Mouse (Mus musculus) liver, embryonic 14.5 days (tissue): ENCODE data around the gene Hist2h4.

Experiments
- CTCF ChIP-seq: IDR thresholded peaks from 2 replicates; pipeline ENCODE4 v1.5.1; 2016; ENCODE audit warnings: antibody characterized with exemption, low read depth, control low read depth
- EP300 ChIP-seq: IDR thresholded peaks from 2 replicates; pipeline ENCODE4 v1.6.1; 2016; ENCODE audit warnings: antibody characterized with exemption, low read depth

GRCm38 (mm10) chr3:96235836-96236235, 27.3 kb downstream of the Hist2h4 start:
- TF ChIP-seq CTCF (no peak), EP300 (no peak)
